Mouse (Mus musculus) R1 (cell line): ENCODE results near the gene Dsp.

Source experiments
- DNase-seq: peaks from one replicate; pipeline ENCODE4 v3.0.0-alpha.2; 2018; ENCODE audit warnings: low read depth, low spot score

The Dsp gene

DNA sequence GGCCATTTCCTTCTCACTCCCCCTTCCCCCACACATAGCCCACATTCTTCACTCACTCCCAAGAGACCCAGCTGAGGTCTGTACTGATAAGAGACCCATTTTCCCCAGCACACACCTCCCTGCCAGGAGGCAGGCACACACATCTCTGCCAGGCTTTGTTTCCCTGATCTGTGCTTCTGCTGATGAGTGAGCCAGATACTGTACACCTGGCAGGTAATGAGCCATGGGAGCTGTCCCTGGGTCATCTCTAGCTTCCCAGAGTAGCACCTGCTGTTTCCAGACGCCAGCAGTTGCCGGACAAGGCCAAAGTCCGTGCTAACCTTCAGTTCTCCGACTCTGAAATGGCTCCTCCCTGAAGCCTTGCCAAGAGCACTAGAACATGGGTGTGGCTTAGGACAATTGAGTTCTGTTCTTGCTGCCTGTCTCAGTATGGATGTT lies 19.6 kb downstream of the Dsp start:
- DNase-seq, result peak; percentile 84

DNA sequence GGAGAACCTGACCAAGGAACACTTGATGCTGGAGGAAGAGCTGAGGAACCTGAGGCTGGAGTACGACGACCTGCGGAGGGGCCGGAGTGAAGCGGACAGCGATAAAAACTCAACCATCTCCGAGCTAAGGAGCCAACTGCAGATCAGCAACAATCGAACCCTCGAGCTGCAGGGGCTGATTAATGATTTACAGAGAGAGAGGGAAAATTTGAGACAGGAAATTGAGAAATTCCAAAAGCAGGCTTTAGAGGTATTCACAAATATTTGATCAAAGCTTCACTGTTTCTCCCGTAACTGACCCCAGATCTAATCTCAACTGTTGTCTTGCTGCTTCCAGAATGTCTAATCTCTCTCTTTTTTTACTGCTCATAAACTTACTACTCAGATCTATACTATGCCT lies 42.3 kb downstream of the Dsp start:
- no peak for DNase-seq

DNA sequence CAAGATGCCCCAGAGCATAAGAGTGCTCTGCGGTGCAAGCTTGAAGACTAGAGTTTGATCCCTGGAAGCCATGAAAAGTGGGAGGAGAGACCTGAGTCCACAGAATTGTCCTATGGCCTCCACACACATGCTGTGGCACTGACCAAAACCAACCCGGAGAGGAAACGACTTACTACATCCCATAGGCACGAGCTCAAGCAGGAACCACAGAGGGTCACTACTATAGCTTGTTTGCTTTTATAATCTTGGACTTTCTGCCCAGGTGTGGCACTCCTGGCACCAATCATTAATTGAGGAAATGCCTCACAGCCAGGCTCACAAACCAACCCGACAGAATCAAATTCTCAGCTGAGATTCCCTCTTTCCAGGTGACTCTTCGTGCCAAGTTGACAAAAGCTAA lies 50.3 kb downstream of the Dsp start:
- DNase-seq, result no peak

DNA sequence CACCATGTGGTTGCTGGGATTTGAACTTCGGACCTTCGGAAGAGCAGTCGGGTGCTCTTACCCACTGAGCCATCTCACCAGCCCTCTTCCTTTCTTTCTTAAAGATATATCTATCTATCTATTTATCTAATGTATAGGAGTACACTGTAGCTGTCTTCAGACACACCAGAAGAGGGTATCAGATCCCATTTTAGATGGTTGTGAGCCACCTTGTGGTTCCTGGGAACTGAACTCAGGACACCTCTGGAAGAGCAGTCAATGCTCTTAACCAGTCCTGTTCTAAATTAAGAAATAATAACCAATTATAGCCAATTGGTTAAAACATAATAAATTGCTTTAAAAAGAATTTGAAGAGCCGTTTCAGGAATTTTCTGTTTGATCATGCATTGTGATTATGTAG lies 53.1 kb downstream of the Dsp start:
- DNase-seq, result peak; percentile 31

DNA sequence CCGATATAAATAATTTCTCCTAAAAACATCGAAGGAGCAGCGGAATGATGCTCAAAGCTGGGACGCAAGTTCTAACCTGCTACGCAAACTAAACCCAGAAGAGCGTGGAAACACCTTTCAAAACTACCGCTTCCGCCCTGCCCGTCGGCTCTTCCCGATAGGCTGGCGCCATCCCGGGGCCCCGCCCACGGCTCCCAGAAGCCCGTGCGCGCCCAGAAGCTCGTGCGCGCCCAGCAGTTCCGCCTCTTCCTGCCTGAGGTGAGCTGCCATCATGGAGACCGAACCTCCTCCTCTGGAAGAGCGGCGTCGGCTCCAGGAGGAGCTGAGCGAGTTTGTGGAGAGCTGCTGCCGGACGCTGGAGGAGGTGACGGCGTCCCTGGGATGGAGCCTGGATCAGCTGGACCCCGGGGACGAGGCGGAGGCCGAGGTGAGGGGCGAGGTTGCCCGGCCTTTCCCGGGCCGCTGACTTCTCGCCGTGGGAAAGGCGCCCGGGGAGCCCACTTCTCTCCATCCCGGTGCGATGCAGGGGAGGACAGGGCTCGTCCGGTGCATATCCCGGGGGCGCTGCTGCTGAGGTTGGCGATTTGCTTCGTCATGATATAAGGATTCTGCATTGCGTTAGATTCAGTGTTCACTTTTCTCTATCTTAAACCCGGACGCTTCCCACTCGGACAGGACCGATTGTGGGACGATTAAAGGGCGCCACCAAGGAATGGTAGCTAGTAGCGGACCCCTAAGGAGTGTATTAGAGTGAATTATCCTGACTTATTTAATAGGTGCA lies 53.8 kb downstream of the Dsp start, which contains the start of gene Snrnp48:
Gene Snrnp48, plus strand, starts transcription at position 237 of the 781 bp plus-strand sequence.
- DNase-seq, result peak; percentile 95

DNA sequence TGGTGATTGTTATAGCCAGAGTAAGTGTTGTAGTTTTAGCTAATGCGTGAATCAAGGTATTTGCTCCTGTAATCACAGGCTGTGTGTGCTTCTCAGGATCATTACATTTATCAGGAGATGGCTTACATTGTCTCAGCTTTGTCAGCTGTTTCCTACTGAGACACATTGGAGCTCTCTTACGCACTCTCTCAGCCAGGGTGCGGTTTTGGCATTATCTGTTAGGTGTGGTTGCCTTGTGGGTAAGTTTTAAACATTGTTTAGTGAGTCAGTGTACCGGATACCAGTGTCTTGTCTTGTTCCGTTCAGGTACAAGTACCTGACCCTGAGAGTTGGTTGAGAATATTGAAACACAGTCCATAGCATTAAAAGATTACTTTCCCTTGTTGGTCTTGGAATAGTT lies 60.0 kb downstream of the Dsp start:
- no peak for DNase-seq

DNA sequence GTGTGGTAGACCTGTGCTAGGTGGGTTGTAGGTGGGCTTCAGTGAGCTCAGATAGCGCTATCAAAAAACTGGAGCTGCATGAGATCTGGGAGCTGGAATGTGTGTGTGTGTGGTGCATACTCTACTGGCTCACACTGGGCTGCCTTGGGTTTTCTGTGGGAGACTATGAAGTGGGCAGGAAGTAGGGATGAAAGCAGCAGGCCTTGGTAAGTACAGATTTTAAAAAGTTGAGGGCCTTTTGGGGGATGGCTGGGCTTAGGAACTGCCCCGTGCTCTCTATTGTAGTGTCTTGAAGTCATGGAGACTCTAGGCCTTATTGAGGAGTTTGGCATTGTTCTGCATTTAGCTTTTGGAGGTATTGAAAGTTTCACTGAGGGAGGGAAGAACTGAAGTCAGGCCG lies 67.6 kb downstream of the Dsp start:
- DNase-seq, result no peak

DNA sequence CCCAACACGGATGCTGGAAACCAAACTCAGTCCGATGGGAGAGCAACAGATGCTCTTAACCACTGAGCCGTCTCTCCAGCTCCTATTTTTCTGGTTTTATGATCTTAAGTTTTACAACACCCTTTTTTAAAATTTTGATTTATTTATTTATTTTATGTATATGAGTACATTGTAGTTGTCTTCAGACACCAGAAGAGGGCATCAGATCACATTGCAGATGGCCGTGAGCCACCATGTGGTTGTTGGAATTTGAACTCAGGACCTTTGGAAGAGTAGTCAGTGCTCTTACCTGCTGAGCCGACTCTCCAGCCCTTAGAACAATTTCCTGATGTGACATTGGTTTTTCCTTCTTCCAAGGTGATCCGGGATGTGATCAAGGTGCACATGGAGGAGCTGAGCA lies 69.2 kb downstream of the Dsp start:
- no peak for DNase-seq

DNA sequence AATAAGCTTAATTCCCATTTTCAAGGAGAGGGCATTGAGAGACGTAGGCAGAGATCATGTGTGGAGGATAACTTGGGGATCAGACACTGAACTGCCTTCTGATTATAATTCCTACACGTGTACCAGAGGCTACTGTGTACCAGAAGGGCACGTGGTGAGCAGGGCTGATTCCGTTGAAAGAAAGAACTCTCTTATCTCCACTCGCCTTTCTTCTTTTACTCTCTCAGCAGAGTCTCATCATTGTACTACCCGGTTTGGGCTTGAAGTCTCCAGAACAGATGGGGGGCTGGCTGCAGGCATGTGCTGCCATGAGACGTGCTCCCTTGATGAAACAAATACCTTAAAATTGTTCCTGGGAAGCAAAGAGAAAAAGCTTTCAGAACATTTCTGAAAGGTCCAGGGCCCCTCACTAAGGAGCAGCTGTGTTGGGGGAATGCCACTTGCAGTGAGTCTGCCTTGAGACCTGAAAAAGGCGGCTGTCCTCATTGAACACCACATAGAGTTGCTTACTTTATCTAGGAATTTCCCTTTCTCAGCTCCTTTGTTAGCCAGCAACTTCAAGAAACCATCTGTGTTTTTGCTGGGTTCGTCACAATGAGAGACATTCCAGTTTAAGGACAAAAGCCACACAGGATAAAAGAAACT lies 79.2 kb downstream of the Dsp start:
- peak; percentile 8 for DNase-seq

DNA sequence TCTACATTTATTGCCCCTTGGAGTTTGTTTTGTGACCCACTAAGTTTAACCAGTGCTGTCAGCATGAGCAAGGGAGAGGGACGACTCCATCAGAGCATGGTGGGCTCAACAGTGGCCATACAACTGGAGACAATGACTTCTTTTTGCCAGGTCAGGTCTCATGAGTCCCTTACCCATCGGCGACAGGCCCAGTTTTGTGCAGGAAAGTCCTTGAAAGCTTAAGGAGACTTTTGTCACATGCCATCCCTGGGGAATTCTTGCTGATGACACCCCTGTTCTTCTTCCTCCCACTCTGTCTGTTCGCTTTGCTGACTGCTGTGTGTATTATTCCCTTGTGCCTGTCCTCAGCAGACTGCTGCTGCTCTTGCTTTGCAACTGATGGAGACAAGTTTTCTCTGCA lies 81.3 kb downstream of the Dsp start:
- DNase-seq, result no peak

DNA sequence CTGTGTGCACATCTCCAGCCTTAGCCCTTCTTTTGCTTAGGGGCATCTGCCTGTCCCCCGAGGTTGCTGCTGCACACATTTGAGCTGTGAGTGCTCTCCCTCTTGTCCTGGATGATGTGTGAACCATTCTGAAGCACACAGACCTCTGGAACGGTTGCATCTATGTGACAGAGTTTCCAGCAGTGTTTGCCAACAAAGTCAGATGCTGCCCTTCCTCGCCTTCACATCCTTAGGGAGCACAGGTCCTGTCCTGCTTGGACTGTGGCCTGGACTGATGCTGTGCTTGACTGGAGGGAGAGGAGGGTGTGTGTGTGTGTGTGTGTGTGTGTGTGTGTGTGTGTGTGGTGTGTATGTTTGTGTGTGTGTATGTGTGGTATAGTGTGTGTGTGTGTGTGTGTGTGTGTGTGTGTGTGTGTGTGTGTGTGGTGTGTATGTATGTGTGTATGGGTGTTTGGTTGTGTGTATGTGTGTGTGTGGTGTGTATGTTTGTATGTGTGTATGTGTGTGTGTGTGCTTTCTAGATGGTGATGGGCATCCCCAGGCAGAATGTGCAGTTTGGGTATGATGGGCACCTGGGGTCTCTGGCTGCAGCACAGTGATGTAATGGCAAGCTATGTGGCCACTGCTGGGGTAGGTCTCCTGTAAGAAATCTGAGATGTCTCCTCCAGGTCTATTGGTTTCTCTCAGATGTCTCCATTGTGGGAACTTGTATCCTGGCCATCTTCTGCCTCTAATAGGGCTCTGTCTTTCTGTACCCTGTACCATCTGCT lies 81.9 kb downstream of the Dsp start:
- no peak for DNase-seq

DNA sequence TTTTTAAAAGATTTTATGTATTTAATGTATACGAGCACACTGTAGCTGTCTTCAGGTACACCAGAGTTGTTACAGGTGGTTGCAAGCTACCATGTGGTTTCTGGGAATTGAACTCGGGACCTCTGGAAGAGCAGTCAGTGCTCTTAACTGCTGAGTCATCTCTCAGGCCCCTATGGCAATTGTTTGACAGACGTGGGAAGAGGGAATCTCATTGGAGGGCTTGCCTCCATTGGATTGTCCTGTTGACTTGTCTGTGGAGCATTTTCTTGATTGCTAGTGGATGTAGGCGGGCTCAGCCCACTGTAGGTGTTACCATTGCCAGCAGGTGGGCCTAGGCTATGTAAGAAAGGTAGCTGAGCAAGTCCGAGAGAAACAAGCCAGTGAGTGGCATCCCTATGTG lies 83.6 kb downstream of the Dsp start:
- peak; percentile 47 for DNase-seq

DNA sequence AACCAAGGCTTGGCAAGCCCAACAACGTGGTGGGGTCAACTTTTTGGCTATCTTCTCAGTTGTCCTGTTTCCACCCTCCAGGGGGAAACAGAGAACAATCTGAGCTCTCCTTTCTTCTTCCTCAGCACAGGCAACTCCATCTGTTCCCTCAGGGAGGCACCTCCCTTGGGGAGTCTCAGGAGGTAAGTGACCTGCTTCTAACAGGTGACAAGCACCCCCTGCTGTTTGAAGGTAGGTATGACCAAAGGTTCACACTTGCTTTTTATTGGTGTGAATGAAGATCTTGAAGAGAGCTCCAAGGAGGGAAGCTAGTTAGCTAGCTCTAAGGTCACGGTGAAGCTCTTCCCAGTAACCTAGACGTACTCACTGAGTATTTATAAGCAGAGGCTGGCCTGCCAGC lies 84.3 kb downstream of the Dsp start:
- DNase-seq, result peak; percentile 84

DNA sequence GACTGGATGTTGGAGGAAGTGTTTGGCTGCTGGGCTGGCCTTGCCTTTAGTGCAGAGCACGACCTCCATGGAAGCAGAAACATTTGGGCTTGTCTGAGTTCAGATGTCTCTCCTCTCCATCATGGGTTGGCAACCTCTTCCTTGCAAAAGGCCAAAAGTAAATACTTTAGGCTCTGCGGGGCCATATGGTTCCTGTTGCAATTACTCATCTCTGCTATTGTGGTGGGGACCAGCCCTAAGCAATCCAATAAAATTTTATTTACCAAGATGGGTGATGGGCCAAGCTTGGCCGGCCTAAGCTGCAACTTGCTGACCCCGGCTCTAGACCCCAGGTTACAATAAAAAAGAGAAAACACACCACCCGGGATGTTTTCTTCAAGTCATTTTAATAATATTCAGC lies 97.1 kb downstream of the Dsp start:
- no peak for DNase-seq
